Mouse (Mus musculus): ENCODE results near the gene Uri1.

Gene Uri1

DNA sequence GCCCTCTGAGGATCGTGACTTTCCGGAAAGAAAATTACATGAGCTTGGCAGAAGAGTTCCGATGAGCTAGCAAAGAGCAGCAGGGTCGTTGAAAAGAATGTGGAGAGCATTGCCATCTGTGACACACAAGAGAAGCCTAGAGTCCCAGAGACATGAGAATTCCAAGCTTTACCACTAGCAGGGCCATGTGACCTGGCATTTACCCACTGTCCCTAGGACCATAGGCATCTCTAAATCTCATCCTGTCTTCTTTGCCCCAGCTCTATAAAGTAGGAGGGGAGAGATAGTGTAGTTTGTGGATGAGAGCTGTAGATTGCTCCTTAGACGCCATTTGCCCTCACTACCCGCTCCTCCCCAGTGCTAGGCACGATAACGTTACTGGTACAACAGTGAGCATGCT lies at the start of gene Uri1:
Uri1 (minus strand) TSS at position 101 of the 400 bp plus-strand sequence.
- no peak for DNase-seq (ENCODE audit: low spot score)

DNA sequence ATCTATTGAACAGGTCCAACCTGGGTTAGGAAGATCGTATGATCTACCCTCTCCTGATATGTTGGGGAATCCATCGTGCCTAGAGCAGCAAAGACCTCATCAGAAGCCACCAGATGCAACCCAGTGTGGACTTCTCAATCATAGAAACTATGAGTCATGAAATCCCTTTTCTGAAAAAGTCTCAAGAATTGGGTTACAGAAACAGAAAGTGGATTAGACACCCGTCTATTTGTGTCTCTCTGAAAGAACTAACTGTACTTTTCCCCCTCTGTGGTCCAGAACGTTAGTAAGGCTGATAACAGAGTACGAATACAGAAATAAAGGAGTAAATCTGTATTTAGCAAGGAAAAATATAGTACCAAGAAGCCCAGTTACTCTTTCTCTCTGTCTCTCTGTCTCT lies 47.7 kb upstream of the Uri1 start:
- no peak for DNase-seq (ENCODE audit: low spot score)

DNA sequence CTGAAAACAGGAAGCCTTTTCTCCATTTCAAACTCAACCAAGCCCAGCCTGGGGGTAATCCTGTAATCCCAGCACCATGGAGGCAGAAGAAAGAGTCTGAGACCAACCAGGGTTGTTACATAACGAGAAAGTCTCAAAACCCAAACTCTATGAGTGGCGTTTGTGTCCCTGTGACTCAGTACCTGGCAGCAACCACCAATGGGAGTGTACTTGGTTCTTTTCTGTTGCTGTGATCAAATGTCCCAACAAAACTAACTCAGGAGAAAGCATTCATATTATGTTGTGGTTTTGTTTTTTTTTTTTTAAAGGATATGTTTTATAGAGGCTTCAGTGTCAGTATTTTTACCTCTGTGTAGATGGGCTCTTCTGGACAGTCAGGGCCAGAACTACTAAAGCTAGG lies 47.3 kb upstream of the Uri1 start:
- DNase-seq (ENCODE audit: low spot score), result no peak

DNA sequence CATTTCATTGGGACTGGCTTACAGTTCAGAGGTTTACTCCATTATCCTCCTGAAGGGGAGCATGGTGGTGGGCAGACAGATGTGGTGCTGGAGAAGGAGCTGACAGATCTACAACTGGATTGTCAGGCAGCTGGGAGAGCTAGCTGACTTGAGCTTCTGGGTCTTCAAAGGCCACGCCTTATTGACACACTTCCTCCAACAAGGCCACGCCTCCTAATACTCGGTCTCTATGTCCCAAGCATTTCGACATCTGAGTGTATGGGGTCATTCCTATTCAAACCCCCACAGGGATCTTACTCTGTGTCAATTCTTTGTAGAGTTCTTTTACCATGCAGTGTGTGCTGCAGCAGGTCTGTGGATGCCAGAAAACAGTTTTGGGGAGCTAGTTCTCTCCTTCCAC lies 41.1 kb upstream of the Uri1 start:
- no peak for DNase-seq (ENCODE audit: low spot score)

DNA sequence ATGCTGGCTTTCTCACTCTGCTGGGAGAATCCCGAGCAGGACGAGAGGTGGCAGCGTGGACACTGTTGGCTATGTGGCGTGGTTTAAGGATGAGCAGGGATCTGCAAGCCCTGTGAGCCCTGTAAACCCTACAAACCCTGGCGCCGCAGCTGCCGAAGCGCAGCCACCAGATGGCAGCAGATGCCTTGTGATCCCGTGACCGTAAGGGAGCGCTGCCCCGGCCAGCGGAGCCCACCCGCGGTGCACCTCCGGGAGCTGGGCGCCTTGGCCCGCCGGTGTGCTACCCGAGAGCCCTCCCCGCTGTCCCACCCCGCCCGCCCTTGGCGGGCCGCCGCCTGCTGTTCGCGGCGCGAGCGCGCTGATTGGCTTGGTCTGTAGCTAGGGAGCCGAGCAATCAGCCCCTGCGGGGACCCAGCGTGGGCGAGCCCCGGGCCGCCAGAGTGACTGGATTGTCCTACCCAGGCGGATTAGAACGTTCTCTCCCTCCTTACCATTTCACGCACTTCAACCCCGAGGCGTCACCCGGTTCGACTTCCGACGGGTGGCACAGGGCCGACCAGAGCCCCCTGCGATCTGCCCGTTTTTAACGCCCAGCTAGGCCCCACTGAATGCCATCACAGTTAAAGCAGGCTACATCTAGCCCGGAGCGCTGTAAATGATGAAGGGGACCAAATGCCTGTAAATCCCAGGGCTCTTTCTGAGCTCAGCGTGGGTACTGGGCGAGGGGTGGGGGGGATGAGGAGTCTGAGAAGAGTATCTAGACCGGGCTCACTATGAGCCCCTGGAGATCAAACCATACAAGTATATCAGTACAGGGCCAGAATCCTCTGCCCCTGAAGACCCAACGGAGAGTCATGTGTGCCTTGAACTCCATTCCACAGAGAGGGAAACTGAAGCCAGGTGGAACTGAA lies 38.0 kb upstream of the Uri1 start:
- peak; percentile 90 for DNase-seq (ENCODE audit: low spot score)

DNA sequence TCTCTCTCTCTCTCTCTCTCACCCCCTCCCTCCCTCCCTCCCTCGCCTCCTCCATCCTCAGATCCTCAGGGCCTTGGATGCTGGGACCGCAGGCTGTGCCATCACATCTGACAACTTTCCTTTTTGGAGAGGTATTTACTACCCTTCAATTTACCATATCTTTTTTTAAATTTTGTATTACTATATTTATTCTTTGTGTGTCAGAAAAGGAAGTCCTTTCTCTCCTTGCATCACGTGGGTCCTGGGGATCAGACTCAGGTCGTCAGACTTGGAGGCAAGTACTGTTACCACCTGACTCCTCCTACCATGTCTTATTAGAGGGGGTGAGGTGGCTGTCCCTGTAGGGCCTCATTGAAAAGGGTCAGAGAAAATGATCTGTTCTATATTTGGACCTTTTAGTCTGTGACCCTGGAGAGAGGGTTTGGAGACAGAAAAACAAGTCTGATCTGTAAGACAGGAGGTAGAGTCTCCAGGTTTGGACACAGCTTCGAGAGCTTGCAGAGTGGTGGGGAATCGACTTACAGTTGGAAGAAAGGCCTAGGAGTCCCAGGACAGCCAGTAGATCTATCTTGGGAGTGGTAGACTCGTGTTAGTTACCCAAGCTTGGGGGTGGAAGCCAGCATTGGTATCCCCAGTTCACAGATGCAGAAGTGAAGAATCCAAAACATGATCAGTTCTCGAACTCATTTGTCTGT lies 36.4 kb upstream of the Uri1 start:
- no peak for DNase-seq (ENCODE audit: low spot score)

DNA sequence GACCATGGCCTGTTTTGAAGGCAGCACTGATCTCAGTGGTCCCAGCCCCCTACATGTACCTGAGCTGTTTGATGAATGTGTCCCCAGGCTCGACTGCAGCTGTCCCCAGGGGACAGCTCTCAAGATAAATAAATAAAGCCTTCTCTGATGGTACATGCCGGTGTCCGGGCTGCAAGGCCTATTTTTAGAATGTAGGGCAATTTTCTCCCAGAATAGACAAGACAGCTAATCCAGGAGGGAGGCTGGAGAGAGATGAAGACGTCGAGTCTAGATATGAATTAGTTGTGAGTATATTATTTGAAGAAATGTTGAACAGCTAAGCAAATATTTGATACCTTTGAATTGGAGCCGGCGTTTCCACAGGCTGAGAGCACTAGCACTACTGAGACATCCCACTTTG lies 35.7 kb upstream of the Uri1 start:
- no peak for DNase-seq (ENCODE audit: low spot score)

DNA sequence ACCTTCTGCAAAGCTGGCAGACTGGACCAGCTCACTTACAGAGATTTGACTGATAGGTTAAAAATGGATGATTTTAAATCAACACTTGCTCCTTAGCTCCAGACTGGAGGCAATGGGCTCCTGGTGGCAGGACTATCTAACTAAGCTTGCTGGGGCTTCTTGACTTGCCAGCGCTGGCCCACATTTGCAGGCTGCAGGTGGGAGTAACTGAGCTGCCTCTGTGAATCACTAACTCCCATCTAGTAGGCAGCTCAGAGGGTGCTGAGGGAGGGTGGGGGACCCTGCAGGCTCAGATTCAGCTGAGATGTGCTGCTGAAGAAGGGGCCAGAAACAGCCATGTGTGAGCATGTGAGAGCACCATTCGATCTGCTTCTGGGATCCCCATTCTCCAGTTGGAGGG lies 32.6 kb upstream of the Uri1 start:
- no peak for DNase-seq (ENCODE audit: low spot score)

DNA sequence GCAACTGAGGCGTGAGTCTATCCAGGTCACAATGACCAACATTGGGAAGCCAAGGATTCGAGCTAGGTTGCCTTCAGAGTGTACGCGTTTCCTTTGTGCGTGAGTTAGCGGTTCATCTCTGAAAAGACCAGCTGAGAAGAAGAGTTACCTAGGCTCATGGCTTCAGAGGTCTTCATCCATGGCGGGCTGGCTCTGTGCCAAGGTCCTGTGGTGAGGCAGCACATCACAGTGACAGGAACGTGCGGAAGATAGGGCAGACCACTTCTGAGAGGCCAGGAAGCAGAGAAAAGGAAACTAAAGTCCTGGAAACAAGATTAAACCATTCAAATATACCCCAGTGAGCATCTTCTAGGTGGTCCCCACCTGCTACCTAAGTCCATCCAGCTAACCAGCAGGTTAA lies 30.9 kb upstream of the Uri1 start:
- no peak for DNase-seq (ENCODE audit: low spot score)

DNA sequence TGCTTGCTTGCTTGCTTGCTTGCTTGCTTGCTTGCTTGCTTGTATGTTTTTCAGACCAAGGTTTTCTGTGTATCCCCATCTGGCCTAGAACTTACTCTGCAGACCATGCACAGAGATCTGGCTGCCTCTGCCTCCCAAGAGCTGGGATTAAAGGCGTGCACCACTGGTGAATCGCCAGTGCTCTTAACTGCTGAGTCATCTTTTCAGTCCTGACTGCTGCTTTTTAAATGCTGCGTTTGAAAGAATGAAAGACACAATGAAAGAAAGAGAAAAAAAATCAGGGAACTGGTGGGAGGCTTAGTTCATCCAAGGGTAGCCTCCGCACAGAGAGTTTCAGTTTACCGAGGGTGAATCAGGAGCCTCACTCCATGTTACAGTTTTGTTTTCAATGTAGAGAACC lies 23.9 kb upstream of the Uri1 start:
- no peak for DNase-seq (ENCODE audit: low spot score)

DNA sequence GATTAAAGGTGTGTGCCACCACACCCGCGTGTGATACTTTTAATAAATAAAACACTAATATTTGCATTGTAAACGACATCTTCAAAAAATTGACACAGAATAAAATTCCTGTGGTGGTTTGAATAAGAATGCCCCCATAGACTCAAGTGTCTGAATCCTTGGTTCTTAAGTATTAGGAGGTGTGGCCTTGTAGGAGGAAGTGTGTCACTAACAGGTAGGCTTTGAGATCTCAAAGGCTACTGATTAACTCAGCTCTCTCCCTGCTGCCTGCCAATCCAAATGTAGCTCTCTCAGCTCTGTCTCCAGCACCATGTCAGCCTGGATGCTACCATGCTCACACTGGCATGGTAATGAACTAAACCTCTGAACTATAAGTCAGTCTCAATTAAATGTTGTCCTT lies 17.9 kb upstream of the Uri1 start:
- DNase-seq (ENCODE audit: low spot score), result no peak

DNA sequence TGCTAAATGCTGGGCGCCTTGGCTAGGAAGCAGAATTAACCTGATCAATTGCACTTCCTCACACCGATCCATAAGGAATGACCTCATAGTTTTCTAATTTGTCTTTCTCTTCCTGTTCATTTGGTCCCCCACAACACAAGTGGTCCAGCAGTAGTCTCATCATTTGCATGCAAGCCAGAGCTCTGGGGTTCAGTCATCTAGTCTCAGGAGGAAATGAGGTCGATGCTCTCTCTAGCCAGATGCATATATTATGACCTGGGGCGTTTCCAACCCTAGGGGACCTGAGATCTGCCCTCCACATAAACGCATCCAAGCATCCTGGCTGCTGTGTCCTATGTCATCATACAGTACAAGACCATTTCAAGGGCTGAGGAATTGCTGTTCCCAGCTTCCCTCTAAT lies 14.2 kb upstream of the Uri1 start:
- no peak for DNase-seq (ENCODE audit: low spot score)

DNA sequence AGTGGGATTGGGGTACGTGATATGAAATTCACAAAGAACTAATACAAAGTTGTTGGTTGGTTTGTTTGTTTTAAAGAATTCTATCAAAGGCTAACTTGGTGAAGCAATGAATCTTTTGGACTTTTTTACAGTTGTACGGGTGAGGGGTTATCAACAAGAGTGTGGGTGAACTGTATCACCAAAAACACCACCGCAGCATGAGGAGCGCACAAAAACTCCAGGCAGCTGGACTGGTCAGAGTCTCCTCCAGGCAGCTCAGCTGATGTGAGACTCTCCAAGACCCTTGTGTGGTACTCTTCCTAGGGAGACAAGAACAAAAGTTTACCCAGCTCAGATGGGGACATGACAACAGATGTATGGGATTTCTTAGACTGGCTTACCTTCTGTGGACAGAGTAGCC lies 7.8 kb upstream of the Uri1 start:
- no peak for DNase-seq (ENCODE audit: low spot score)

DNA sequence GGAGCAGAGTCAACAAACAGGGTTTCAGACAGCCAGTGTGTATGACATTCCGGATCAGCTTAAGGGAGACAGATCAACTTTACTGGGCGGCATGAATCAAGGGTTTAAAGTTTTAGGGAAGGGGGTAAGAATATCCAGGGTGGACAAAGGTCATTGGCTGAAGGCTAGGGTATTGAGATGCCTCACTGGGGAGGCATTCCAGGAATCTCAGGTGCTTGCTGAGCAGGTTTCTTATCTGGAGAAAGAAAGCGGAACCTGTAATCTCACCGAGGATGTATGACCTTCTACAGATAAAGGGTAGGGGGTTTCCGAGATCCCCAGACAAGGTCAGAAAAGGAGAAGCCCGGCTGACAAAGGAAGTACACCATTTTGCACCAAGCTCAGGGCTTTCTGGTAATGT lies 7.3 kb upstream of the Uri1 start:
- no peak for DNase-seq (ENCODE audit: low spot score)

DNA sequence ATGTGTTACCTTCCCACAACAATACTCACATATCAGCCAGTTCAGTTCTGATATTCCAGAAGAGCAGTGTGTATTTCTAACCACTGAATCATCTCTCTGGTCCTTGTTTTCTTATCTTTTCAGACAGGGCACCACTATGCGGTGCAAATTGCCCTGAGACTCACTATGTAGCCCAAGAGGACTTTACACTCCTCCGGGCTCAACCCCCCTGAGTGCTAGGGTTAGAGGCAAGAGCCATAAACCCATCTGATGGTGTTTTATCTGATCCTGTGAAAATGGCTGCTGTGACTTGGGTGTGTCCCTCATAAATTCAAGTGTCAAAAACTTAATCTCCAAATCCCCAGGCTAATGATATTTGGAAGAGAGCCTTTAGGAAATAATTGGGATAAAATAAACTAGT lies 6.6 kb upstream of the Uri1 start:
- no peak for DNase-seq (ENCODE audit: low spot score)

DNA sequence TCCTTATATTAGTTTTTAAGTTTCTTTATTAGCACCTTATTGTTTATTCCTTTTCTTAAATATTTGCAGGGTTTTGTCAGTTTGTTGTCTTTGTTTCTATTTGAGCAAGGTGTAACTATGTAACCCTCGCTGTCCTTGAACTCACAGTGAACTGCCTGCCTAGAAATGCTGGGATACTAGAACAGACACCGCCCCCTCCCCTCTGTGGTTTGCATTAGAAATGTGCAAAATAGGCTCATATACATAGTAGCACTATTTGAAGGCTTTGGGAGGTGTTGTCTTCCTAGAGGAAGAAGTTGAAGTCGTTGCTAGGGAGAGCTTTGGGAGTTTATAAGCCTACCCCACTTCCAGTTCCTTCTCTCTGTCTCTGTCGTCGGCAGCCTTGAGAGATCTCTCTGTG lies 5.7 kb upstream of the Uri1 start:
- DNase-seq (ENCODE audit: low spot score), result no peak

DNA sequence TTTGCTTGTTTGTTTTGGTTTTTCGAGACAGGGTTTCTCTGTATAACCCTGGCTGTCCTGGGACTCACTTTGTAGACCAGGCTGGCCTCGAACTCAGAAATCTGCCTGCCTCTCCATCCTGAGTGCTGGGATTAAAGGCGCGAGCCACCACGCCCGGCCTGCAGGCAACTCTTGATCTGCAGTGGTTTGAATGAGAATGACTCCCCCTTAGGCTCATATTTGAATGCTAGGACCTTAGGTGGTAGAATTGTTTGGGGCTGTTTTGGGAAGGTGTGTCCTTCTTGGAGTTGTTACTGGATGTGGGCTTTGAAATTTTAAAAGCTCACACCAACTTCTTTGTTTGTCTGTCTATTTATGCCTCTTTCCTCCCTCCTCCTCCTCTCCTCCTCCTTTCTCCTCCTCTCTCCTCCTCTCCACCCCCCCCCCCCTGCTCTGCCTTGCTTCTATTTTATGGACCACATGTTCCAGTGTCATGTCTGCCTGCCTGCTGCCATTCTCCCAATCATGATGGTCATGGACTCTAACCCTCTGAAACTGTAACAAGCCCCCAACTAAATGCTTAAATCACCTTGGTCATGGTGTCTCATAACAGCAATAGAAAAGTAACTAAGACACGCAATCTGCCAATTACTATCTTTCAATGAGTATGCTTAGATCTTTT lies 4.7 kb upstream of the Uri1 start:
- DNase-seq (ENCODE audit: low spot score), result no peak

DNA sequence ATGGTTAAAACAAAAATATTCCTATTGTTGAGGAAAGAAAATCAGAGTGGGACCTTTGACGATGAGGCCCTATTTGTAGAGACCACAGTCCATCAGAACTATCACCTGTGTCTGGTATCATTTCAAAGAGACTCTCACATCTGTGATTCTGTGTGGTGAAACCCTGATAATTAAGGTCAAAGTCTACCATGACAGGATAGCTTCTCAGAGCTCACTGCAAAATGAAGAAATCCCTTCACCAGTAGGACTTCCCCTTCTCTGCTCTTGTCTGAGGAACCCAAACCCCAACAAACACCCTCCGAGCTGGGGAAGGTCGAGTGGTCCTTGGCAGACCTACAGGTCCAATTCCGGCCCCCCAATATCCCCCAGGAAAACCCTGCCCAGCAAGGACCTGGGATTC lies 1.5 kb upstream of the Uri1 start:
- DNase-seq (ENCODE audit: low spot score), result no peak

DNA sequence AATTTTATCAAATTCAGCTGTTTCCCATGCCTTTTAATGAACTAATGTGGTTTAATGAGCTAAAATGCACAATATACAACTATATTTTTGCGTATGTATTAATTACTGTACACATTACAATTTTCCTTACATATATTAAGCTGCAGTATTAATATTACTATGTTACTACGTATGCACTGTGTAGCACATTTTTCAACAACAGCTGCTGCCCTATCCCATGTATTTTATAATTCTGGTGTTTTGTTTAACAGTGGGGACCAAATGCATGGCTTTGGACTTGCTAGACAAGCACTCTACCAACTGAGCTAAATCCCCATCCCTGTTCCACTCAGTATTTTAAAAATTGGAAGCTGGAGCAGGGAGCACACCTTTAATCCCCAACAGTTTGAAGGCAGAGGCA lies 3.6 kb downstream of the Uri1 start:
- no peak for DNase-seq (ENCODE audit: low spot score)

DNA sequence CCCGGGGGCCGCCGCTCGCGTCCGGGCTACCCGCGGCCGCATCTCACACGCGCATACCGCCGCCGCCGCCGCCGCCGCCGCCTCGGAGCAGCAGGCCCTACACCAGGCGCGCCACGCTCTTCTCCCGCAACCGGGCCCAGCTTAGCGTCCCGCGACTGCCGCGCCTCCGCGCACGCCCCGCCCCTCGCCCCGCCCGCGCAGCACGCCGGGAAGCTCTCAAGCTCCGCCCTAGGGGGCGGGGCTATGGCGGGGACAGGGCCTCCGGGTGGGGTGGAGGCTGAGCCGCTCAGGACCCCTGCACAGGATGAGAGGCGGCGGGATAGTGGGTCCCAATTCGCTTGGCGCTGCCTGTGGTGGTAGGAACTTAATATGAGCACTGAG lies 4.0 kb downstream of the Uri1 start:
- DNase-seq (ENCODE audit: low spot score), result peak; percentile 89

DNA sequence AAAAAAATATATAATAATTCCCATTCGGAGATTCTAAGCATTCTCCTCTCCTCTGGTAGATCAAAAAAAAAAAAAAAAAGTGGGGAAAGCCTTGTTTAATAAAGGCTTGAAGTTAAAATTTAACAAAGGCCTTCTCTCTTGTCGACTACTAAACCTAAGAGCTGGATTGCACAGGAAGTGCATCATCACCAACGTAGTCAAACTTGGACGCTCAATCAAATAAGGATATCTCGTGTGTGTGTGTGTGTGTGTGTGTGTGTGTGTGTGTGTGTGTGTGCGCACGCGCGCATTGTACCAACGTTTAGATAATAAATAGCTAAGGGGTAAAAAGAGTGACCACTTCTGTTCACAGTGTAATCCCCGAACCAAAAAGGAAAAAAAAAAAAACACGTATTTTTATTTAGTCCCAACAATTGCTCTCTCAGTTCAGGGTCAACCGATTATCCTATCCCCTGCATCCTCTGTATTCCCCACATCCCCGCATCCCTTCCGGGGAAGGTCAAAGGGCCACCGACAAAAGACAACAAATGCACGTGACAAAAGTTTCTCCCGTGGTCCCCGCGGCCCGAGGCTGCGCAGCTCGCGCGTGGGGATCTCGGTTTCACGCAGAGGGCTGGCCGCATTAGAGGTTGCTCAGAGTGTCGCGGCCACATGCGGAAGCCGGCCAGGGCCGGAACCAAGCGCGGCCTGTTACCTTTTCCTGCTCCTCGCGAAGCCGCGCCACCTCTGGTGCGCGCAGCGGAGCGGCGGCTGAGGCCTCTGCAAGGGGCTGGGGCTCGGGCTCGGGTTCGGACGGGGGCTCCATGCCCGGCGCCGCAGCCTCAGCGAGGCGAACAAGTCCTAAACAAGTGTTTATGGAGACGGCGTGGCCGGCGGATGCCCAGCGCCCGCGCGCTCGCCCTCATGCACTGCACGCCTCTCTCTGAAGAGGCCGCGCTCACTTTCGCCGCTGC lies 4.7 kb downstream of the Uri1 start:
- peak; percentile 52 for DNase-seq (ENCODE audit: low spot score)

DNA sequence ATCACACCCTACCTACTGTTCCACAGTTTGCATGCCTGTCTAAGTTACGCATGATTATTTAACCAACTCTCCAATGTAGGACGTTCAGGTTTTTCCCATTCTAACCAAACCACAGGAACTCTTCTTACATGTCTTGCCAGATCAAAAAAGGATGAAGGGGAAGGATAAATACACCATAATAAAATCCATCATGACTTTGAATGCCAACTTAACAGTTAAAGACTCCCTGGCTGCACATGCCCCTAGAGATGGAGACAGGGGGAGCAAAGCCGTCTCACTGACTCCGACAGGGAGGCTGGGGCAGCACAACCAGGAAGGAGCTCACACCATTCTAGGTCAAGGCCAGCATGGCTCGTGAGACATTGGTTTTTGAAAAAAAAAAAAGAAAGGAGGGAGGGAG lies 8.0 kb downstream of the Uri1 start:
- no peak for DNase-seq (ENCODE audit: low spot score)

Data from layer of hippocampus, adult 11-12 months (tissue).